Mouse (Mus musculus) layer of hippocampus, postnatal 25 days (tissue): ENCODE measurements around the gene Dydc1. TPM values are rescaled to one million over a fixed set of nuclear protein-coding genes. Genes with fewer than 3 reads are reported as not detected.
A peak's percentile ranks its signal among the peaks of the same experiment; 100 is the strongest.
"Not testable (repeated sequence)": the region's sequence is repeated elsewhere in the genome, so short reads cannot be mapped to it uniquely, and the experiment has no call there.

Experiments used
- DNase-seq, 2 experiments: peaks; one replicate each; pipeline ENCODE4 v3.0.0; 2022; ENCODE audit warnings: mixed read lengths in 2 of 2, low spot score in 1 of 2; ENCODE audit errors: extremely low spot score in 1 of 2
- total RNA-seq, 2 experiments: library from RNA; stranded (reverse); gene quantifications; 2 replicates each; pipeline ENCODE4 v1.2.3; 2021

Dydc1 gene
- not detected for total RNA-seq

DNA sequence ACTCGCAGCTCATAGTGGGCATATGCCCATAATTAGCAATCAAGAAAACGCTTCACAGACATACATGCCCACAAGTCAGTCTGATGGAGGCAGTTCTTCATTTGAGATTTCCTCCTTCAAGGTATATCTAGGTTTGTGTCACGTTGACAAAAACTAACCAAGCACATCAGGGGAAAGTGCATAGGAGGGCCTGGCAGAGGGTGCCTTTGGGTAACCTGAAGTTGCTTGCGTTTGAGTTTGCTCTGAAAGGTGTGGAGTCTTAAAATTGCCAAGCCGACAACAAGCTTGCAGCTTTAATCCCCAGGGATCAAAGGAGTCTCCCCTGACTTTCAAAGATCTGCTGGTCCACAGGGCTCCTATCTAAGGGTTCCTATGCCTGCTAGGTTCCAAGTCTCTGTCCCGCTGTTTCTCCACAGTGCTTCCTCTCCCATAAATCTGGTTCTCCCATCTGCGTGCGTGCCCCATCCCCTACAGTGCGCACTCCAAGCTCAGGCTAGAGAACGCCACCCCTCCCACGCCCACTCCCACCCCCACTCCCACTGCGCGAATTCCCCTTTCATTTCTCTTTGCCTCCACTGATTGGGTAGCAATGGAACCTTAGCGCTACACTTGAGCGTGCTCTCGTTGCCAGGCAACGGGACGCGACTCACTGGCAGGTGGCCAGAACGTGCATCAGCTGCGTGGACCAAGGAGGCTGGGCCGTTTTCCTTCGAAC is at the start of gene Dydc1:
Gene Dydc1 (plus strand): TSS at position 683 of the 715 bp plus-strand sequence.
- peak; percentile 77 to 78 for DNase-seq

DNA sequence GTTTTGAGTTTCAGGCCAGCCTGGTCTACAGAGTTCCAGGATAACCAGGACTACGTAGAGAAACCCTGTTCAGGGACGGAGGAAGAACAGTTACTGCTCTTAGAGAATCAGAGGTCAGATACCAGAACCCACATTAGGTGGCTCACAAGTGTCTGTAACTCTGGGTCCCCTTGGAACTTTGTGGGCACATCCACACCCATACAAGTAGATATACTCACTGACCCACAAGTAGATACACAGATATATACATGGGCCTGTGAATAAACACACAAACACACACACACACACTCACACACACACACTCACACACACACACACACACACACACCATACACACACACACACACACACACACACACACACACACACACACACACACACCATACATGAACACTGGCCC is 47.6 kb upstream of the Dydc1 start:
- no peak for DNase-seq

DNA sequence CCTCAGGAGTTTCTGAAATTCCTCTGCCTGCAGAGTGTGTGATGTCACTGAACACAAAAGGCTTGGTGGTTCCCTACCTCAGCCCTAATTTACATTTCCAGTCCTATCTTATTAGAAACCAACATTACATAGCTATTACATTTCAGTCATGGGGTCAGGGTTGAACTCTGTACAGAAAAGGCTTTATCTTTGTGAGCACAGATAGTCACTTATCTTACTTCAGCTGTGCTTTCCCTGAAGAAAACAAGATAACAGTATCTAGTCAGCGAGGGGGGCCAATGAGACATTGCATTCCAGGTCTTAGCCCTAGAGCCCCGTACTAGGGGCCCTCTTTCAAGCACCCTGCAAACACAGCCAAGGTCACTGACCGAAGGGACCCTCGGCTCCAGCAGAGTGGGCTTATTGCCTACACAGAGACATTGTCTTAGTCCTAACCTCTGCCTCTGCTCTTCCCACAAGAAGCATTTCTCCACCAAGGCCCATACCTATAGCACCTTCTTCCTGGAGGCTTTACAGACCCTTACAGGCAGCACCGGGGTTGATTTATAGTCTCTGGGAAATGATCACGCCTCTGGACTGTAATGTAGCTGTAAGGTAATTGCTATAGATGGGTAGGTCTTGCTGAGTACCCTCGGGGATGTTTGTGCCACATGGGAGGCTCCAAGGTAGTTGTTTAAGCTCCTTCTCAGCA is 47.0 kb upstream of the Dydc1 start:
- DNase-seq = no peak

DNA sequence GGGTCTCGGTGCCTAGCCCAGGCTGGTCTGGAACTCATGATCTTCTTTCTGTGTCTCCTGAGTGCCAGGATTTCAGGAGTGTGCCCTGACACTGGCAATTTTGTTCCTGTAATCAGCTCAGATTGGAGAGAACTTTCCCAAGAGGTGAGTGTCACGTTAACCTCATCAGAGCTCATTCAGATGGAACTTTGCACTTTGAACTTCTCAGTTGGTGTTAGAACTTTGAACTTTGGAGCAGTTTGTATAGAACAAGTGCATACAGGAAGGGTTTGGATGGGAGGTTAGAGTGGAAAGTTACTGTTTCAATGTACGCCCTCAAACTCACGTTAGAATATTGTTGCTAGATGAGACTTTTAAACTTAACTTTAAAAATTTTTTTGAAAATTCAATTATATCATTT is 43.4 kb upstream of the Dydc1 start:
- DNase-seq = no peak

DNA sequence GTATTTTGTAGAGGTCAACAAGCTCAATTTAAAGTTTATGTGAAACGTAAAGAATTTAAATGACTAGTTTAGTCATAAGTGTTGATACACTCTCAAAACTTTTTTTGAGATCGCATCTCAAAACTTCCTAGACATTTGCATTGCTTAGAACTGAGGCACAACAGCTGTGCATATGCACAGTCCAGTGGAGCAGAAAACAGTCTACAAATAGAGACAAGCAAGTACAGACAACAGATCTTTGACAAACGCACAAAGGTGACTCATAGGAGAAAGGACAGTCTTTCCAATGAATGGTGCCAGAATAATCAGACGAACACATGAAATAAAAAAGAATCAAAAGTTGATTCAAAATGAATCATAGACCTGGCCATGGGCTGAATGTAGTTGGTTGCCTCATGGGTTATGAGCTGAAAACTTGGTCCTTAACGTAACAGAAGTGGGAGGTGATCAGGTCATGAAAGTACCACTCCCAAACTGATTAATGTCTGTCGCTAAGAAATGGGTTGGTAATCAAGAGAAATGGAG is 41.7 kb upstream of the Dydc1 start:
- DNase-seq = no peak

DNA sequence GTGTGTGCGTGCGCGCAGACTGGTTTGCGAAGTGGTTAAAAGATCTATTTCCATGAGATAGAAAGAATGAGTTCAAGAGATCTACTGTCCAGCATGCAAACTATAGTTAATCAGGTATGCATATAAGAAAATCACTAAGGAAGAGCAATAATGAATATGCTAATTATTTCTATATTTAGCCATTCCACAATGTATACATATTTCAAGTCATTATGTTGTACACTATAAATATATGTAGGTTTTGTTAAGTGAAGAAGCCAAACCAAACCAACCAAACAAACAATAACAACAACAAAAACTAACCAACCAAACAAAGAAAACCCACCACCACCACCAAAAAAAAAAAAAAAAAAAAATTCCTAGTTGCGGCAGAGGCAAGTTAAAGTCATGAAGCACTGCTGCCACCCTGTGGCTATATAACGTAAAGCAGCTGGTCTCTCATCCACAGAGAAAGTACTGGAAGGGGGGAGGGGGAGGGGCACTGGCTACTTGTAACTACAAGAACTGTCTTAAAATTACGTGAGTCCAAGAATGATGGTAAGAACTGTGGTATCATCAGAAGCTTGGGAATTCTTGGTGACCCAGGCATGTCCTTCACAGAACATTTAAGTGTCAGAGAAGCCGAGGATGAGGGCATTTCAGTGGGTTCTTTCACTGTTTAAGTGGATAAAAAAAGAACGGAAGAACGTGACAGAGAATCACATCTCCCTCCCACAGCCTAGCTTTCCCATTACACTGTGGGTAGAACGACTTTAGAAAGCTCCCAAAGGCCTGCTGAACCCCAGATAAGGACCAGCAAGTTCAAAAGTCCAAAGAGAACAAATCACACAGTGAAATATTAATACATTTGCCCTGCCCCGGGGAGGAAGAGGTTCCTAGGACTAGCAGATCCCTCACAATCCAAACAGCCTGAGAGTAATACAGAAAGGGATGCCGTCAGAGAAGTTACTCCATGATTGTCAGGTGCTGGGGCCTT is 39.3 kb upstream of the Dydc1 start:
- DNase-seq = peak; percentile 58 to 85

DNA sequence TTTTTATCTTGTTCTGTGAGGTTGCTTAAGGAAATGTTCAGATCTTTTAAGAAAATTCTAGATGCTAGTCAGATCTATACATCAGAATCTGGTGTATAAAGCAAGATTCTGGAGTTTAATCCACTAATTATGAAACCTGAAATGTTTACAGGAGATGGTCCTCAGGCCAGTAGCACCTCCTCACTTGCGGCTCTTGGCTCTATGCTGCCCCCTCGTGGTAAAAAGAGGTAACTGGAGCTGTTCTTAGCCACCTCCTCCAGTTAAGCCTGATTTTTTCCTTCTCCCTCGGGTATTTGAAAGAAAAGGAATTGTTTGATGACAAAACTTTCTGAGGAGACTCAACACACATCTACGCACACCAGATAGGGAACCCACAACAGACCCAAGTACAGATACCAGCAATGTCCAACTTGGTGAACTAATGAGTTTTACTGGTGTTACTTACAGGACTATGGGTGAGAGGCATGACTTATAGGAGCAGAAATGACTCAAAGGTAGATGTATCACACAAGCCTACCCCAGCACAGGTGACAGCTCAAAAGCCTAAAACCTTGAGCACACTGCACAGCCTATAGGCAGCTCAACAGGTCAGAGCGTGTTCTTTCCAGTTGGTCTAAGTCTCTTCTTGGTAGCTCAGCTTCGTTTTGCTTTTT is 37.4 kb upstream of the Dydc1 start:
- peak; percentile 49 to 76 for DNase-seq

DNA sequence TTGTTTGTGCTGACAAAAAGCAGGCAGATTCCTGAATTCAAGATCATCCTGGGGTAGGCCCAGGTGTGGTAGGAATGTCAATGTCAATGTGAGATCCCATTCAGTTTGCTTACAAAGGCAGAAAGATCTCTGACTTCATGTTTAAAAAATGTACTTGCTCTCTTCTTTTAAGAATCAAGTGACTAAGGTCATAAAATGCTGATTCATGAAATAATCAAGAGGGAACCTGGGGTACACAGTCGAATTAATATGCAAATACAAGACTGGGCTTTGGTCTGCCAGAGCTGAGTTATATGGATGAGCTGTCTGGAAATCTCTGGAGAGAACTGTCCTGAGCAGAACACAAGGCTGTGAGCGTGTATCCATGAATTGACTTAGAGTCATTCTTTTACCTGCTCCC is 25.3 kb upstream of the Dydc1 start:
- no peak for DNase-seq

DNA sequence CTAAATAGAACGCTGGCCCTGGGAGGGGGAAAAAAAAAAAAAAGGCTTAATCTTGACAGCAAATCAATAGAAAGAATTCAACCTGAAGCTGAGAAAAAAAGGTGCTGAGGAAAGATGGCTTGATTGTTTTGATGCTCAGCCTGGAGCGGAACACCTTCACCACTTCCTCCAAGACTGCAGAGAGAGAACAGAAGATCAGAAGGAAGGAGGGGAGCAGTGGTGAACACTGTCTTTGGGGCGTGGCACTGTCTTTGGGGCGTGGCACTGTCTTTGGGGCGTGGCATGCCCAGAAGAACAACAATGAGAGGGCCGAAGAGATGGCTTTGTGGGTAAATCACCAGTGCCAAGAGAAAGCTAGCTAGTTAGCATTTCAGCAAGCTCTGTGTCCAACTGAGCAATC is 22.2 kb upstream of the Dydc1 start:
- no peak for DNase-seq

DNA sequence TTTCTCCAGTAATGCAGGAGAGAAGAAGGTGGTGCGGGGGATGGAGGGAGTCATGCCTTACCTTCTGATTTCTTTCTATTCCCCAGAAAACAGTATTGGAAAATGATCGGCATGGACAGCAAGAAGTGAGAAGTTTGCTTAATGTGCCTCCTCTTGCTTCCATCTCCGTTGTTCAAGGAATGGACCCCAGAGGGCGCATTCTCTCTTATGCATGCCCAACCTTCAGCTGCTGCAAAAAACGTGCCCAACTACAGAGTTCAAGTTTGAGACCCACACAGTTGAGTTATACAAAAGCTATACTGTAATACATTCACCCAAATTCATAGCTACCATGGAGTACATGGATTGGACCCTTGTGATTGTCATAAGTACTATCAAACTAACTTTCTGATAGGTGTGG is 20.2 kb upstream of the Dydc1 start:
- no peak for DNase-seq

DNA sequence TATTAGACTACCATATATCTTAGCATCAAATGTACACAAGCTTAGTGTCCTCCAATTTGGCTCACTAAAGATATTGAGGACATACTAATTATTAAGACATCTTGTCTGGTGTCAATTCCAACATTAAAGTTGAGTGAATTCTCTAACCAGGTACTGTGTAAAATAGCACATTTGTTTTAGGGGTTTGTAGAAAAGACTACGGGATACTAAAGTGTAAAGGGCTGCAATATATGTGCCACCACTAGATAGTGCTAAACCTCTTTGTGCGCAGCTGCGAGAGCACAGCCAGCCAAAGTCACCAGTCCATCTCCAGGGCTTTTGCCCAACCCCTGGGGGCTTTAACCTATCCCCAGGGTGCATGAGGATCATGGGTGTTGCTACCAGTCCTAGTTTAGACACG is 19.5 kb upstream of the Dydc1 start:
- DNase-seq = not testable (repeated sequence)

DNA sequence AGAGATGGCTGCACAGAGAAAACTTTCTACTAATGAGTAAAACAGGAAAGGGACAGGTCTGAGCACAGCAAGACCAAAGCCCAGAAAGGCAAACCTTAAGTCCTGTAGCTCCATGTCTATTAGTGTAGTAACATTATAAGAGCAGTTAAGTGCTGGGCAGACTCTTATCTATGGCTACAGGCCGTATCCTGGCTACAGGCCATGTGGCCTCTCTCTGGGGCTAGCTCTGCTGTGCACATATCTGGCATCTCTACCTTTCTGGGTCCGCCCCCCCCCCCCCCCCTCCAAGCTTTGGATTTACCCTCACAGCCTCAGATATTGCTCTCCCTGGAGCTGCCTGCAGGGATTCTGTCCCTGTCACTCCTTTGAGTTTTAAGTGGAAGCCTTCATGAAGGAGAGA is 7.5 kb upstream of the Dydc1 start:
- no peak for DNase-seq

DNA sequence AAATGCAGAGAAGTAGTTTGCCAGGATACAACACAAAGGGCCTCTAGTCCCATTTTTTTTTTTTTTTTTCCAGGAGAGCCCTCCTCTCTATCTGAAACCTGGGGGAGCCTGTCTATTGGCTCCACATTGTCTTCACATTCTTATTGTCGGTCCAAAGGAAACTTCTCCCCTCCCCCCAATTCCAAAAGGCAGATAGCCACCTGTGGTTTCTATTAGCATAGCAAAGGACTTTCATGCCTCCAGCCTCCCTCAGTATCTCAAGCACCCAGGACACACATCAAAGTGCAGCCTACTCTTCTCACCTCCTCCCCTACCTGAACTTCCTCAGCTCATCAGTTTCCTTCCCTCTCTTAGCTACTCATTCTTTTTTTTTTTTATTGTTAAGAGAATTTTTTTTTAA is 6.3 kb upstream of the Dydc1 start:
- no peak for DNase-seq

DNA sequence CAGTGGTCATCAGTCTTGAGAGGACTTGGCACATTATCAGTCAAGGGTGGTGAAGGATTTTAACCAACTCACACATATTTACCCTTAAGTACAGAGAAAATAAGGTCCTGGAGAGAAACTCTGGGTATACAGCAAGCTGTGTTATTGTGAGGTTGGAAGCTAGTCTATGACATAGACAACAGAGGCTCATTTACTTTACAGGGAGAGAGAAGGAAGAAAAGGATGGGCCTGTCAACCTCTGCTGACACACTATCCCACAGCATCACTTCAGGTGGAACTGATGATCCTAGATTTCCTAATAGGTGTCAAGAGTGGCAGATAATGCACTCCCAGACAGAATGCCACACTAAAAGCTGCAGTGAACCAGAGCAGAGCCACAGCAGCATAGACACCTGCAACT is 3.6 kb upstream of the Dydc1 start, which contains the start of gene Dydc2:
Gene Dydc2 (minus strand): TSS at position 101 of the 400 bp plus-strand sequence.
- no peak for DNase-seq

DNA sequence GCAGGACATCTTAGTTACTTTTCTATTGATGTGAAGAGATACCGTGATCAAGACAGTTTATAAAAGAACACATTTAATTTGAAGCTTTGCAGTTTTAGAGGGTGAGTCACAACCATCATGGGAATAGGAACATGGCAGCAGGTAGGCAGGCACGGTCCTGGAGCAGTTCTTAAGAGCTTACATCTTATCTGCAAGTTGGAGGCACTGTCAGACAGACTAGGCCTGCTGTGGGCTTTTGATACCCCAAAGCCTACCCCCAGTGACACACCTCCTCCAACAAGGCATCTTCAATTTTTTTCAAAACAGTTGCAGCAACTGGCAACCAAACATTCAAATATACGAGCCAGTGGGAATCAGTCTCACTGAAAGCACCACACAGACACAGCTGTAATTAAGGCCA is 2.4 kb upstream of the Dydc1 start:
- no peak for DNase-seq

DNA sequence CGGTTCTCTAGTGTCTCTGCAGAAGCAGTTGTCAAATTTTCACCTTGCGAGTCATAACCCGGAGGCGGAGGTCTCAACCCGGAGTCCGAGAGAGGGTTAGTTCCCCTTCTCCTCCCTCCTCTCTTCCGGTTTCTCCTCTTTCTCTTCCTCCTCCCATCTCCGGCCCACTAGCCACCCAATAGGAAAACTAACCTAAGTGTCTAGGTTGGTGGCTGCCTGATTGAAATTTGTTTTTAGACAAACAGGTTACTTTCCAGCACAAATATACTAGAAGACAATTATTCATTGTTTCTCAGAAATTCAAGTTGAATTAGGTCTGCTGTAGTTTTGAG is 199 bp downstream of the Dydc1 start:
- DNase-seq = no peak

DNA sequence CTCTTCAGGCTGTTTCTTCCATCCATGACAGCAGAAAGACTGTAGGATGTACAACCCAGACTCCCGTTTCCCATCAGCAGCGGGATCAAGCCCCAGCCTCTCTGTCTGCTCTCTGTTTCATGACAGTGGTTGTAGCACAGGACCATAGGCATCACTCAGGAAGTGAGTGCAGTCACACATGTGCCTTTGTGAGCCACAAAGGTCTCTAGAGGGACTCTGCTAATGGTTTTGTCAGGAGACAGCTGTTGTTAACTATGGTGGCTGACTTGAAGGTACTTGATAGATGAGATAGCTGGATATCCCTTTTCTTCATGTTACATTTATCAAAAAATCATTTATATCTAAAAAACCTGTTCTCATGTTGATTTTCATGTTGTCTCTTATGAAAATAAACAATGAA is 9.7 kb downstream of the Dydc1 start:
- no peak for DNase-seq

DNA sequence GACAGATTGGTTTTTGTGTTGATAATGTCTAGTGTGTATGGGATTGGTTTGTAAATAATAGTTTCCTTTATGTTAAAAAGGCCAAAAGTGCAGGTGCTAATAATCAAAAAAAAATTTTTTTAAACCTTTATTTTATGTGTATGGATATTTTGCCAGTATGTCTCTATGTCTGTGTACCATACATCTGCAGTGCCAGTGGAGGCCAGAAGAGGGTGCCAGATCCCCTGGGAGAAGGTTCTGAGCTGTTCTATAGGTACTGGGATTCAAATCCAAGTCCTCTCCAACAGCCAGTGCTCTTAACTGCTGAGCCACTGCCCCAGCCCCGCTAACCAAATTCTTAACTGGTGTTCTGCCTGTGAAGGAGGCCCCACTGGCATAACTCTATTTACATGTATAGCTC is 14.8 kb downstream of the Dydc1 start:
- DNase-seq = no peak

DNA sequence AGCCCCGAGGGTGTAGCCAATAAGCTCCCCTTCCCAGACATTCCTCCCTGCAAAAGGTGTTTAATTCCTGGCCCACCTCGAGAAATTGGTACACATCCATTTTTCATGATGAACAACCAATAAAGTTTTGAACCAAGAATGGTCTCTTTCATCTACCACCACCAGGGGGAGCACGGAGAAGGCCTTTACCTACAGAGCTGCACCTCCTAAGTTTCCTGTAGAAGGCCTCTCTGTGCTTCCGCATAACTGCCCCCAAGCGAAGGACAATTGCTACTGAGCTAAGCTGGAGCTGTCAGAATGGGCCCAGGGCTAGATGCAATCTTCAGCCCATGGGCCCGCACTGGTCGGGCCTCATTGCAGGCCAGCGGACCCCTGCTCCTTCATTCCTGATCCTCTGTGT is 18.1 kb downstream of the Dydc1 start:
- no peak for DNase-seq

DNA sequence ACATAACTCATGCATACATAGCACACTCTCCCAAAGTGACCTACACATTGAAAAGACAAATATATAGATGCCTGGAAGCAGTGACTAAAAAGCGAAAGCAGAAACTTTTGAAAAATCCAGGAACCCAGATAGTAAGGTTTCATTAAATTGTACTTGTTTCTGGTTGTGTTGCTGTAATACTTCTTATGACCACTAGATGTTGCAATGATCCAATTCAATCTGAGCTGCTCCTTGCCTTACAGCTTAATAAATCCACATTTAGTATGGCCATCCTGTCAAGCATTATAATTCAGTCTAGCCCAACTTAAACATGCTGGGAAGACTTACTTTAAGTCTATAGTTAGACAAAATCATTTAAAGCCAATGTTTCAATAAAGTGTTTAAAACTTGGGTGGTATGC is 21.4 kb downstream of the Dydc1 start:
- no peak for DNase-seq
